Mouse (Mus musculus) central nervous system, embryonic 11.5 days (tissue): Measurements from ENCODE around the gene Slc16a12. TPM values are rescaled to one million over a fixed set of nuclear protein-coding genes. Genes with fewer than 3 reads are reported as not detected.

Experiments used
- polyA plus RNA-seq: library from polyadenylated mRNA; depleted of rRNA; stranded (reverse); fragments of >200 nt; gene quantifications from 2 replicates; pipeline ENCODE4 v1.2.3, GENCODE M21; 2012; rRNA removed

The Slc16a12 gene
- polyA plus RNA-seq = 2.0 and 2.2 TPM in 2 replicates

GRCm38 (mm10) chr19:34746688-34747504, at the start of gene Slc16a12:
TSS of gene Slc16a12 (minus strand) at chr19:34747289.

DNA sequence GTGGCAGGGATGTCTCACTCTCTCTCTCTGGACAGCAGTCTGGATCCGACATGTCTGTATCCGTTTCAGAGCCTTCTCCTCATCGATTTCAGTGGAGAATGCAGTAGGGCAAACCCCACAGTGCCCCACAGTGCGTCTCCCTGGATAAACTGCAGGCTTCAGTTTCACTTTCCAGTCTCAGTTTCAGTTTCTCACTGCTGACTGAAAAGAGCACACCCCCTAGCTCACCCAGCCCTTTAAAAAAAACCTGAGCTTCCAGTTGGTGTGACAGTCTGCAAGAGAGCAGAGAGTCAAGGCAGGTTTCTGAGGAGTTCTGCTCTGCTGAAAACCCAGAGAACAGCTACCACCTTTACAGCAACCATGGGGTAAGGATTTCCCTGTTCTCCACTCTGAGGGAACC, 106.5 kb downstream of the Slc16a12 start, which contains the start of the genes Ifit1bl2 and Ifit1:
Gene Ifit1bl2, minus strand, starts transcription at position 121 of the 400 bp plus-strand sequence.
Gene Ifit1, plus strand, starts transcription at position 249 of the 400 bp plus-strand sequence.

Other genes starting within 250 kb of the Slc16a12 start
- 10.6 and 19.4 TPM in 2 replicates for gene Lipa, start 219.8 kb downstream of the Slc16a12 start, polyA plus RNA-seq
- gene Ifit2, start 196.6 kb downstream of the Slc16a12 start, polyA plus RNA-seq = 1.6 and 3.5 TPM in 2 replicates
- gene Ifit3, start 163.8 kb downstream of the Slc16a12 start, polyA plus RNA-seq = 0.38 and 0.45 TPM in 2 replicates
- gene Ifit1bl1, start 145.3 kb downstream of the Slc16a12 start, polyA plus RNA-seq = 0.23 and 0.25 TPM in 2 replicates
- gene Ifit3b, start 139.3 kb downstream of the Slc16a12 start, polyA plus RNA-seq = 0.07 TPM in 1 of 2 replicates, not detected in the other
- gene Ifit1bl2, start 106.5 kb downstream of the Slc16a12 start, polyA plus RNA-seq = 0.07 and 0.11 TPM in 2 replicates
- 0.20 and 0.25 TPM in 2 replicates for gene Ifit1, start 106.4 kb downstream of the Slc16a12 start, polyA plus RNA-seq
- 4.8 and 5.0 TPM in 2 replicates for gene Pank1, start 132.2 kb upstream of the Slc16a12 start, polyA plus RNA-seq
- 50.4 and 61.0 TPM in 2 replicates for gene Kif20b, start 175.1 kb upstream of the Slc16a12 start, polyA plus RNA-seq